Mouse (Mus musculus): ENCODE data around the gene Acss2.
A peak's percentile ranks its signal among the peaks of the same experiment; 100 is the strongest.

Gene Acss2

GRCm38 (mm10) chr2:155517455-155518423, at the start of gene Acss2, which contains the start of gene Ggt7:
Gene Acss2 (plus strand): TSS chr2:155517948.
Gene Ggt7 (minus strand): TSS chr2:155518237.
- DNase-seq = peak; percentile 98 to 99

GRCm38 (mm10) chr2:155472671-155473569, 44.8 kb upstream of the Acss2 start:
- DNase-seq = peak; percentile 43 to 55

GRCm38 (mm10) chr2:155473570-155474088, 44.1 kb upstream of the Acss2 start, which contains the start of gene Ncoa6:
Gene Ncoa6 (minus strand): TSS chr2:155473894.
- peak; percentile 69 to 79 for DNase-seq

GRCm38 (mm10) chr2:155482021-155482420, 35.7 kb upstream of the Acss2 start:
- peak; percentile 56 to 61 for DNase-seq

GRCm38 (mm10) chr2:155490998-155491397, 26.8 kb upstream of the Acss2 start:
- DNase-seq = no peak

GRCm38 (mm10) chr2:155502596-155502995, 15.2 kb upstream of the Acss2 start:
- DNase-seq = no peak

- DNase-seq = peak in 1 of 2 experiments; percentile 56
Measured at GRCm38 (mm10) chr2:155504440-155505355, 13.1 kb upstream of the Acss2 start.

GRCm38 (mm10) chr2:155505811-155506210, 11.9 kb upstream of the Acss2 start:
- DNase-seq = no peak

GRCm38 (mm10) chr2:155507721-155508470, 9.9 kb upstream of the Acss2 start:
- no peak for DNase-seq

- DNase-seq = peak; percentile 80
Measured at GRCm38 (mm10) chr2:155512479-155512878, 5.3 kb upstream of the Acss2 start.

- DNase-seq = peak in 1 of 2 experiments; percentile 48
Measured at GRCm38 (mm10) chr2:155513543-155513942, 4.2 kb upstream of the Acss2 start.

GRCm38 (mm10) chr2:155514666-155515065, 3.1 kb upstream of the Acss2 start:
- DNase-seq = peak; percentile 89 to 93

GRCm38 (mm10) chr2:155515941-155516340, 1.8 kb upstream of the Acss2 start:
- DNase-seq = peak; percentile 73 to 80

- DNase-seq = no peak
Measured at GRCm38 (mm10) chr2:155518531-155519270, 953 bp downstream of the Acss2 start.

GRCm38 (mm10) chr2:155523706-155524105, 6.0 kb downstream of the Acss2 start:
- no peak for DNase-seq

- no peak for DNase-seq
Measured at GRCm38 (mm10) chr2:155524378-155524777, 6.6 kb downstream of the Acss2 start.

GRCm38 (mm10) chr2:155527367-155527766, 9.6 kb downstream of the Acss2 start:
- no peak for DNase-seq

GRCm38 (mm10) chr2:155536292-155536691, 18.5 kb downstream of the Acss2 start:
- no peak for DNase-seq

- no peak for DNase-seq
Measured at GRCm38 (mm10) chr2:155537761-155538462, 20.2 kb downstream of the Acss2 start.
